Mouse (Mus musculus): ENCODE measurements around the gene Gm11444. TPM values are rescaled to one million over a fixed set of nuclear protein-coding genes. Genes with fewer than 3 reads are reported as not detected.

Gene Gm11444
- polyA plus RNA-seq (2014; fragmentation: Illumina TruSeq; extraction: RNeasy Lipid Tissue Mini Kit (QIAGEN cat#74804); ENCODE audit: low replicate concordance): not detected

GRCm38 (mm10) chr11:85850233-85850632, at the start of gene Gm11444:
Gm11444 (minus strand) TSS chr11:85850333.

GRCm38 (mm10) chr11:85885665-85886428, 35.7 kb upstream of the Gm11444 start, which contains the start of gene Tbx4:
Tbx4 (plus strand) TSS chr11:85886422.

GRCm38 (mm10) chr11:85832231-85832924, 17.8 kb downstream of the Gm11444 start, which contains the start of gene Tbx2:
Tbx2 (plus strand) TSS chr11:85832551.

Other genes starting within 250 kb of the Gm11444 start
- gene Tbx2, start 17.8 kb downstream of the Gm11444 start, polyA plus RNA-seq (2014; fragmentation: Illumina TruSeq; extraction: RNeasy Lipid Tissue Mini Kit (QIAGEN cat#74804); ENCODE audit: low replicate concordance): 0.52 TPM
- gene Tbx4, start 36.1 kb upstream of the Gm11444 start, polyA plus RNA-seq (2014; fragmentation: Illumina TruSeq; extraction: RNeasy Lipid Tissue Mini Kit (QIAGEN cat#74804); ENCODE audit: low replicate concordance): not detected